Mouse (Mus musculus): ENCODE measurements around the gene Jund. TPM values are rescaled to one million over a fixed set of nuclear protein-coding genes. Genes with fewer than 3 reads are reported as not detected.

The Jund gene
- total and polyA plus RNA-seq, 3 experiments, result 191 to 283 (median 279) TPM

- Histone ChIP-seq H3K4me2 (ENCODE audit: insufficient read depth, low read depth, poor library complexity, severe bottlenecking) (no peak overlapping the region), H3K4me1 (ENCODE audit: control insufficient read depth in 1 of 2, insufficient read depth in 2 of 2) (peaks cover 7 to 47% of the 10 kb centered on the region in 2 experiments), H3K36me3 (replicated peaks in 1 of 2; ENCODE audit: control insufficient read depth in 1 of 2, insufficient read depth in 1 of 2, low read length in 1 of 2) (no peaks in the 10 kb centered on the region), H3K9ac (ENCODE audit: insufficient read depth, low read depth) (no peak overlapping the region), H3K79me2 (replicated peaks; ENCODE audit: control insufficient read depth, extremely low read depth, insufficient read depth, poor library complexity, severe bottlenecking) (no peaks in the 10 kb centered on the region), H3K27me3 (replicated peaks) (no peaks in the 10 kb centered on the region), H3K4me3 (replicated peaks in 1 of 3; ENCODE audit: low read depth in 2 of 3, low read length in 2 of 3, poor library complexity in 1 of 3) (no peak overlapping the region), H3K9me3 (replicated peaks; ENCODE audit: low read length) (no peaks in the 10 kb centered on the region), H3K27ac (ENCODE audit: insufficient read depth, low read depth) (no peak overlapping the region)
- dilution Hi-C loops (cut with MboI; ENCODE audit: extremely low pct_ligation_motif_present, extremely low pct_unique_long_range_greater_than_20kb, low sequenced_read_pairs), result no loop called here
- DNase-seq (ENCODE audit: extremely low read depth), result no peak
- TF ChIP-seq MXI1 (IDR thresholded peaks at IDR 0.05; ENCODE audit: low read depth, low read length), result no peak
- no peak for TF ChIP-seq USF2 (conservative IDR thresholded peaks at IDR 0.05; ENCODE audit: low read depth, low read length)
- no peak for TF ChIP-seq ZMIZ1 (IDR thresholded peaks at IDR 0.05; ENCODE audit: low read depth, low read length)
- no peak for TF ChIP-seq MEF2A (IDR thresholded peaks at IDR 0.05; ENCODE audit: borderline replicate concordance, low read depth, low read length)
- TF ChIP-seq MAZ (IDR thresholded peaks at IDR 0.05; ENCODE audit: low read depth, low read length), result no peak
- TF ChIP-seq ETS1 (conservative IDR thresholded peaks at IDR 0.05; ENCODE audit: low read depth, low read length), result no peak
- TF ChIP-seq EP300 (IDR thresholded peaks at IDR 0.05; ENCODE audit: low read length), result no peak
- in situ Hi-C loops (cut with MboI; ENCODE audit: low pct_ligation_motif_present, low pct_unique_long_range_greater_than_20kb, low sequenced_read_pairs), result no loop called here
These were observed 10.6 kb upstream of the Jund start for GRCm38 (mm10) chr8:70688136-70688535.

- H3K27ac ChIP-seq (ENCODE audit: insufficient read depth, low read depth), result no peak overlapping the region
- H3K4me2 ChIP-seq (ENCODE audit: insufficient read depth, low read depth, poor library complexity, severe bottlenecking), result no peak overlapping the region
- H3K4me1 ChIP-seq (ENCODE audit: control insufficient read depth in 1 of 2, insufficient read depth in 2 of 2), result peaks cover 18 to 48% of the 10 kb centered on the region in 2 experiments
- H3K9me3 ChIP-seq (replicated peaks; ENCODE audit: low read length), result no peaks in the 10 kb centered on the region
- H3K79me2 ChIP-seq (replicated peaks; ENCODE audit: control insufficient read depth, extremely low read depth, insufficient read depth, poor library complexity, severe bottlenecking), result no peaks in the 10 kb centered on the region
- H3K9ac ChIP-seq (ENCODE audit: insufficient read depth, low read depth), result no peak overlapping the region
- TF ChIP-seq MYC (IDR thresholded peaks at IDR 0.05; ENCODE audit: low read depth, low read length) (no peak), CHD1 (IDR thresholded peaks at IDR 0.05; ENCODE audit: low read depth, low read length) (no peak), MEF2A (IDR thresholded peaks at IDR 0.05; ENCODE audit: borderline replicate concordance, low read depth, low read length) (no peak), GABPA (IDR thresholded peaks at IDR 0.05; ENCODE audit: insufficient replicate concordance, low read depth, low read length) (no peak), USF2 (conservative IDR thresholded peaks at IDR 0.05; ENCODE audit: low read depth, low read length) (no peak)
- H3K27me3 ChIP-seq (replicated peaks), result no peaks in the 10 kb centered on the region
- no peak for DNase-seq (ENCODE audit: extremely low read depth)
- dilution Hi-C loops (cut with MboI; ENCODE audit: extremely low pct_ligation_motif_present, extremely low pct_unique_long_range_greater_than_20kb, low sequenced_read_pairs), result no loop called here
- H3K4me3 ChIP-seq (replicated peaks in 1 of 3; ENCODE audit: low read depth in 2 of 3, low read length in 2 of 3, poor library complexity in 1 of 3), result no peak overlapping the region
- no peaks in the 10 kb centered on the region for H3K36me3 ChIP-seq (replicated peaks in 1 of 2; ENCODE audit: control insufficient read depth in 1 of 2, insufficient read depth in 1 of 2, low read length in 1 of 2)
- in situ Hi-C loops (cut with MboI; ENCODE audit: low pct_ligation_motif_present, low pct_unique_long_range_greater_than_20kb, low sequenced_read_pairs), result no loop called here
These were observed 8.8 kb upstream of the Jund start for GRCm38 (mm10) chr8:70689892-70690390.

GRCm38 (mm10) chr8:70691230-70691629 is 7.5 kb upstream of the Jund start:
- Histone ChIP-seq H3K27me3 (replicated peaks) (no peaks in the 10 kb centered on the region), H3K9ac (ENCODE audit: insufficient read depth, low read depth) (no peak overlapping the region), H3K27ac (ENCODE audit: insufficient read depth, low read depth) (no peak overlapping the region), H3K9me3 (replicated peaks; ENCODE audit: low read length) (no peaks in the 10 kb centered on the region), H3K4me3 (replicated peaks in 1 of 3; ENCODE audit: low read depth in 2 of 3, low read length in 2 of 3, poor library complexity in 1 of 3) (no peak overlapping the region), H3K36me3 (replicated peaks in 1 of 2; ENCODE audit: control insufficient read depth in 1 of 2, insufficient read depth in 1 of 2, low read length in 1 of 2) (no peaks in the 10 kb centered on the region), H3K4me1 (ENCODE audit: control insufficient read depth in 1 of 2, insufficient read depth in 2 of 2) (peaks cover 18 to 59% of the 10 kb centered on the region in 2 experiments), H3K79me2 (replicated peaks; ENCODE audit: control insufficient read depth, extremely low read depth, insufficient read depth, poor library complexity, severe bottlenecking) (no peaks in the 10 kb centered on the region), H3K4me2 (ENCODE audit: insufficient read depth, low read depth, poor library complexity, severe bottlenecking) (no peak overlapping the region)
- in situ Hi-C loops (cut with MboI; ENCODE audit: low pct_ligation_motif_present, low pct_unique_long_range_greater_than_20kb, low sequenced_read_pairs) (no loop called here), dilution Hi-C loops (cut with MboI; ENCODE audit: extremely low pct_ligation_motif_present, extremely low pct_unique_long_range_greater_than_20kb, low sequenced_read_pairs) (no loop called here)
- DNase-seq (ENCODE audit: extremely low read depth), result no peak
- TF ChIP-seq CHD1 (IDR thresholded peaks at IDR 0.05; ENCODE audit: low read depth, low read length) (no peak), IRF4 (IDR thresholded peaks at IDR 0.05; ENCODE audit: low read depth, low read length) (no peak), ELF1 (IDR thresholded peaks at IDR 0.05; ENCODE audit: low read depth, low read length) (no peak), PAX5 (IDR thresholded peaks at IDR 0.05; ENCODE audit: low read length) (no peak), RCOR1 (conservative IDR thresholded peaks at IDR 0.05; ENCODE audit: low read depth, low read length) (no peak), JUND (conservative IDR thresholded peaks at IDR 0.05; ENCODE audit: low read depth, low read length) (no peak), USF2 (conservative IDR thresholded peaks at IDR 0.05; ENCODE audit: low read depth, low read length) (no peak), JUN (IDR thresholded peaks at IDR 0.05; ENCODE audit: insufficient read depth, low read depth, low read length) (no peak), CHD2 (IDR thresholded peaks at IDR 0.05; ENCODE audit: low read length) (no peak), ETS1 (conservative IDR thresholded peaks at IDR 0.05; ENCODE audit: low read depth, low read length) (no peak), GABPA (IDR thresholded peaks at IDR 0.05; ENCODE audit: insufficient replicate concordance, low read depth, low read length) (no peak), ZMIZ1 (IDR thresholded peaks at IDR 0.05; ENCODE audit: low read depth, low read length) (no peak), NRF1 (IDR thresholded peaks at IDR 0.05; ENCODE audit: low read depth, low read length) (no peak), POLR2A (IDR thresholded peaks at IDR 0.05; ENCODE audit: low read depth, low read length) (no peak), EP300 (IDR thresholded peaks at IDR 0.05; ENCODE audit: low read length) (no peak), SMC3 (IDR thresholded peaks at IDR 0.05; ENCODE audit: low read depth, low read length) (no peak), POLR2AphosphoS2 (IDR thresholded peaks at IDR 0.05; ENCODE audit: low read depth, low read length) (no peak)

Data from CH12.LX (cell line).